Mouse (Mus musculus): ENCODE results near the gene Nup88.

DNA sequence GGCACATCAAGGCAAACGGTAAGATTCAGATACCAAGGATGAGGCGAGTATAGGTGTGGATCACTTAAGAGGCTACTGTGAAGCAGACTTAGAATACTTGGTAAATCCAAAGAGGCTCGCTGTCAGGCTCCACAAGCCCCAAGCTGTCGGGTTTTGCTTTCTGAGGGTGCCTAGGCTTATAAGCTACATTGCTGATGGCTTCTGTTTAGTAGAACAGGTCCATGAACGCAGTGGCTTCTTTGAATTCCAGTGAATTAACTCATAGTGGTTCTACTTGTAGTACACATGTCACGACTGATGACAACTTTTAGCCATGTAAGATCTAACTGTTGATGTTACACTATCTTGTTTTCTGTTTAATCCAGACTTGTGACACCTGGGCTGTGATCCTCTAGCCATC is 7.5 kb upstream of the Nup88 start:
- no peak for TF ChIP-seq CTCF (IDR thresholded peaks at IDR 0.05; ENCODE audit: borderline replicate concordance, control insufficient read depth, extremely low read depth, insufficient read depth, low read length, poor library complexity)
- TF ChIP-seq POLR2A (IDR thresholded peaks at IDR 0.05; ENCODE audit: control insufficient read depth, extremely low read depth, insufficient read depth, low read length, poor library complexity): no peak
